Mouse (Mus musculus) testis, adult 2 months (tissue): Measurements from ENCODE around the gene Tomm20l.

Source experiments
- CTCF ChIP-seq: fragments of 200-500 bp; IDR thresholded peaks from 2 replicates; pipeline ENCODE4 v1.5.1; 2012; ENCODE audit warnings: low read depth, mild to moderate bottlenecking, inconsistent platforms, low read length, moderate library complexity; ENCODE audit not compliant: control insufficient read depth, insufficient read depth, insufficient replicate concordance
- POLR2A ChIP-seq: fragments of 200-500 bp; IDR thresholded peaks from 2 replicates; pipeline ENCODE4 v1.6.1; 2012; ENCODE audit warnings: low read depth, mild to moderate bottlenecking, inconsistent platforms, low read length, moderate library complexity; ENCODE audit not compliant: control insufficient read depth

DNA sequence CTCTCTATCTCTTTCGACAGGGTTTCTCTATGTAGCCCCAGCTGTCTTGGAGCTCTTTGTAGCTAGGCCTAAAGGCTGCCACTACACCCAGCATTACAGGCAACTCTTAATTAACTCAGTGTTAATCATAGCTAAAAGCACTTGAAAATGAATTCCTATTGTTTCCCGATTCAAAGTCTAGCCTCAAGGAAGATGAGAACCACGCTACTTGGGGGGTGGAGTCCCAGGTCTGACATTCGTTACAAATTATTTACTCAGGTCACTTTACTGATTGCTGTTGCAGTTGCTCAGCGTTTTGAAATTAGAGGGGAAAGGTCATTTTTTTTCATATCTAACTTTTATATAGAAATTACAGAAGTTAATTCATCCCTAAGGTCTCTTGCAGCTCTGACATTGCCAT lies 24.4 kb downstream of the Tomm20l start:
- TF ChIP-seq CTCF (no peak), POLR2A (no peak)
